Mouse (Mus musculus) cerebellum, adult 11 months (tissue): ENCODE measurements around the gene Egfem1.

Experiments used
- DNase-seq: peaks from one replicate; pipeline ENCODE4 v3.0.0; 2022

Egfem1 gene

DNA sequence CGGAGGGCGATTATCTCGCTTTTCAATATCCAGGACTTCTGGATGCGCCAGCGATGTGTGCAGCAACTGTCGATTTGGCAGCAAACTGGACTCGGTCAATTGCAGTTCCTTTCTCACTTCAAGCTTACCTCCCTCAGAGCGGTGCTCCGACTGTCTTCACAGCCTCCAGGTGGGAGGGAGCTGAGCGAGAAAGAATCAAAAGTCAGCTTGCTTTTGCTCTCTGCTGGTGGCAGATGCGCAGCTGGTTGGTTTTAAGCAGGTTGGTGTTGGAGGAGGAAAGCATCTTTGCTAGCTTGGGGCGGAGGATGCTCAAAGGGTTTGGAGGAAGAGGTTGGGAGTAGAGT, at the start of gene Egfem1:
TSS of gene Egfem1 (plus strand) at position 72 of the 344 bp plus-strand sequence.
- DNase-seq: no peak

- no peak for DNase-seq
Observed at GRCm38 (mm10) chr3:29033107-29033506, 48.7 kb upstream of the Egfem1 start.

DNA sequence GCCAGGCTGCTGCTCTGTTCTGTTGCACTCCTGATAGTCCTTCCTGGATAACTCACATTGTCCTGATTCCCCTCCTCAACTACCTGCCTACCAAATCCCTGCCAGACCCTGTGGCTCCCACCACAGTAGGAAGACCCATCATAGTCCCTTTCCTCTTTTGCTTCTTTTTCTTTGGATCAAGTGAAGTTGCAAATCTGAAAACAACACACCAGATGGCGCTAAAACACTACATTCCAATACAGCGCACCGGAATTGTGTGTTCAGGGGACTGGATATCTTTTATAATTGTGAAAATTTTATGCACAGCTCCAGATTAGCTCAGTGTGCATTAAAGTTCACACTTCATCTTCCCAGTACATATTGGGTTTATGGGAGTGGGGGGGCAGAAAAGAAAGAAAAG, 45.7 kb upstream of the Egfem1 start:
- DNase-seq: no peak

GRCm38 (mm10) chr3:29036620-29037019, 45.2 kb upstream of the Egfem1 start:
- no peak for DNase-seq

DNA sequence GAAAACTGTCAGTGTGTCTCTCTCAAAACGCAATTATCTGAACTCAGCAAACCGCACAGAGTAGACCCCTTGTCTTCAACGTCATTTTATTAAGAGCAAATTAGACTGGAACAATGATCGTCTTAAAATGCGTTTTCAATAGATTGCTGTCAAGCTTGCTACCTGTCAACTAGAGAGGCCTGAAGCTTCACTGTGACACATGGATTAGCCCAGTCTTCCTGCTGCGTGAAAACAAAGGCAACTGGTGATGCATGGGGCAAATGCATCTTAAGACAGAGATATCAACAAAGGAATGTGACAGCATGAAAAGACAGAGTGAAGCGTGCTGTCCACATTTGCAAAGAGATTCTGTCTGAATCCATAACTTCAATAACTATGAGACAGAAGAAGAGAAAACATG, 41.8 kb upstream of the Egfem1 start:
- DNase-seq: no peak

GRCm38 (mm10) chr3:29046281-29046680, 35.5 kb upstream of the Egfem1 start:
- no peak for DNase-seq

DNA sequence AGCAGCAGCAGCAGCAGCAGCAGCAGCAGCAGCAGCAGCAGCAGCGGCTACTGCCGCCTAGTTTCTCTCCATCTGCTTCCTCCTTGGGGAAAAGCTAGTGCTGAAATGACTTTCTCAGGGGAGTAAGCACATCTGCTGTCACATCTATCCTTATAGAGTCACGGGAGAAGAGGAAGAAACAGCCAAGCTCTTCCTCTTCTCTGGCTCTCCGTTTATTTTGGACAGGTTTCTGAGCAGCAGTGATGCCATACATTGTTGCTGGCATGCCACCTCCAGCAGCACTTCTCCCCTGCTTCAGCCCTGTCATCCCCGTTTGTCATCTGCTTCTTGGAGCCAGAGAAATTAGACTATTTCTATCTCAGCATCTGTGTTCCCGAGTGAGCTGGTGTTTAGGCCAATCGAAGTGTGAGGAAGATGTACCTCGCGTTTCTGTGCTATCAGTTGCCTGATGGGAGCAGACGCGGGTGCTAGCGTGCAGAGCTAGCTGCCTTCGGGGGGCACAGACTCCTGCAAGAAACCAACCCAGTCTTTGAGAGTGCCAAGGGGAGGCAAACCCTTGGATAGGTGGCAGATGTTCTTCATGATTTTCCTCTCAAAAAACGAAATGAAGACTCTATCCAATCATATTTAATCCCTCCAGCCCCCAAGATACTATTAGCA, 34.4 kb upstream of the Egfem1 start:
- DNase-seq: no peak

GRCm38 (mm10) chr3:29063156-29063555, 18.7 kb upstream of the Egfem1 start:
- no peak for DNase-seq

GRCm38 (mm10) chr3:29068428-29069098, 13.3 kb upstream of the Egfem1 start:
- DNase-seq: no peak

DNA sequence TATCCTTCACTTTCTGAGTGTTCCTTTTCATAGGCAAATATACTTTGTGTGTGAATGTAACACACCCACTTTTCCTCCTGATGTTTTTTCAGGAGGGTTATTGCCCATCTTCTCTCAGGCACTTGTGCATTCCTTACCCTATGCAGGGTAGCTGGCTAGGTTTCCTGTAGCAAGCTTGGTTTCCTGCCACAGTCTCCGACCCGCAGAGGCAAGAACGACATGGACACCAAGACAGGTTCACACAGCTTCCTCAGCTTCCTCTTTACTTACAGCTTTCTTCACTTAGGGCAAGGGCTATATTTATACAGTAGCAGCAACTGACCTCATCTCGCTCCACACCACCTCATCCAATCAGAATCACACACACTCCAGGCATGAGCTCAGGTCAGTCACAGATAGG, 10.5 kb upstream of the Egfem1 start:
- no peak for DNase-seq

DNA sequence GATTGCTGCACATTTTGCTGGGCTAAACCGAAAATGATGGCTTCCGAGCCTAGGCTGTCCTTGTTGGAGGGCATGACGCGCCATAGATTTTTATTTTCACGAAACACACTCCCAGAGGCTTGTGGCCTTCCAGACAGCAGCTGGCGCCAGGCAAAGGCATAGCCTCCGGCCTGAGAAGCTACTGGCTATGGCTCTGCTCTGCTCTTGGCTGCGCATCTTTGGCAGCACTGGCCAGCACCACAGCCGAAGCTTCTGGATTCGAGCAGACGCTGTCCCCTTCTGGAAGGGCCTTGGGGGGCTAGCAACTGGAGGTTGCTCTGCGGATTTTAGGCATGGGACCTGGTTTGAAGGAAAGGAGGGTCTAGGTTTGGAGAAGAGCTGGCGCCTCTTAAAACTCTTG, 306 bp upstream of the Egfem1 start:
- no peak for DNase-seq

GRCm38 (mm10) chr3:29082296-29082995, 623 bp downstream of the Egfem1 start:
- DNase-seq: no peak

DNA sequence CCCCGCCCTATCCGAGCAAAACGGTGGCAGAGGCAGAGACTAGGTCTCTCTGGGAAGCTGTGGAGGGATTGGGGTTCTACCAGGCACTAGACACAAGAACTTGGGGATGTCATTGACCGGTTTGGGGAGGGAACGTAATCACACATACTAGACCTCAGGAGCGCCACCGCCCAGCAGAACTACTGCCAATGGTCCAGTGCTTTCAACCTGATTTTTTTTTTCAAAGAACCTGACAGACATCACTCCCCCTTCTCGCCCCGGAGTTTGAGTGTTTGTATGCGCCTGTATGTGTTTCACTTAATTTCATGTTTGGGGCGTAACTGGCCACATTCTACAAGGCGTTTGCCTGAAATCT, 1.1 kb downstream of the Egfem1 start:
- no peak for DNase-seq

- DNase-seq: no peak
Observed at GRCm38 (mm10) chr3:29098467-29098866, 16.6 kb downstream of the Egfem1 start.

DNA sequence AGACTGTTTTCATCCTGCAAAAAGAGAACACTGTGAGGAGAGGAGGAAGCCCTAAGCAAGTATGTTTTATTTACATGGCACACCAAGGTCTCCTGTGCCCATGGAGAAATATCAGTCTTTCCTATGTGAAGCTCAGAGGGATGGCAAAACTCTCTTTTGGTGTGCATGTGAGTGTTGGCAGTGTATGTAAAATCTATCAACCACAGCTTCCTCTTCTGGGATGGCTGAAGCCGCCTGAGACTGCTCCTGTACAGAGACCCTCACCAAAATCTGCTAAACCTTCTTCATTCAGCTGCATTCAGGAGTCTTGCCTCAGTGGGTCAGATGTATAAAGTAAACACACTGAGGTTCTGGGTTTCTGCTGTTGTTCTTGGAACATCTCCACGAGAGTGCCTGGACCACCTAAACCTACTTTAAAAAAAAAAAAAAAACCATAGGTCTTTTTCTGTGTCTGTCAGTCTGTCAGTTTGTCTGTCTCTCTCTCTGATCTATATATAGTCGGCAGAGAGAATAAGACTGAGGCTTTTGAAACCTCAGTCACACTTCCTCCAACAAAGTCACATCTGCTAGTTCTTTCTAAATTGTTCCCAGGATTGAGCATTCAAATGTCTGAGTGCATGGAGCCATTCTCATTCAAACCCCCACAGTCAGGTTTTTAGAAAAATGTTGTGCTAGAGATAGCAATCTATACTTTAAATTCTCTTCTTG, 24.3 kb downstream of the Egfem1 start:
- DNase-seq: no peak

DNA sequence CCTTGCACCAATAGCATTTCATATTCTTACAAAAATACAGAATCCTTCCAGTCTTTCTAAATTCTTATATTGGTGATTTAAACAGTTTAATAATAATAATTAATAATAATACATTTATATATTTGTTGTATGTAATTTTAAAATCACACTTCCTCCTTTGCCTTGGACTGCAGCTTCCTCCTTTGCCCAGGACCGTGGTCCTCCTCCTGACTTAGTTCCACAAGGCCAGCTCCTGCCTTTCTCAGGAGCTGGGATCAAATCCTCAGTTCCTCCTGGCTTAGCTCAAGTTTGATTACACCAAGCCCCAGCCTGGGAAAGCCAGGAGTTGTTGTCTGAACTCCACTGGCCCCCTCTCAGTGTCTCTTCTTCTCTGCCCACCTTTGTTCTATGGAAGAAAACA, 25.3 kb downstream of the Egfem1 start:
- no peak for DNase-seq

DNA sequence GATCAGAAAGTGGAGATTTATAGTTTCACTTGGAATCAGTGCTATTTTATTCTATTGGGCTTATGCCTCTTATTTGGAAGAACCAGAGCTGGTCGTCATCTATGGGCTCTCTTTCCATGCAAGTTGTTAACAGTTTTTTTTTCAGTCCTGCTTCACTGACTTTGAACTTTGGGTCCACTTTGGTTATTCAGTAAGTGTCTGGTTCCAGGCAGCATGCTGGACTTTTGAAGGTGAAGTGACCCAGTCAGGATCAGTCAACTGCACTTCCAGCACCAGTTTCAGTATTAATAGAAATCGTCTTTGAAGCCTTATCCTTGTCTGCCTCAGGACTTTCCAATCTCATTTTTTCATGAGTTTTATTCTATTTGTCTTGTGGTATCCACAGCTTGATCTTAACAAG, 28.5 kb downstream of the Egfem1 start:
- DNase-seq: no peak

DNA sequence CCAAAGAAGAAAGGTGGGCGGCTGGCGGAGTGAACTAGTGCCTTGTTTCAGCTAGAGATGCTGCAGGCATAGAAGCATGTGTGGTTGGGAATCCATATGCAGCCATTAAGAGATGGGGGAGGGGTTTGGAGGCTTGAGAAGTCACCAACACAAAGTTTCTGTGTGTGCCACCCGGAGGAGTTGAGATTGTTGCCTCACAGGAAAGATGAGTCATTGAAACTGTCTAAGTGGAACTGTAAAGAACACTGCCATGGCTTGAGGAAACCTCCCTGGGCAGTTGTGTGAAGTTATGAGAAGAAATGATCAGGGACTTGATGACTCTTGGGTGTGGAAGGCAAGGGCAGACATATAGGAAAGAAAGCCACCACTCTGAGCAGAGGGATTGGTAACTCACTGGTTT, 32.7 kb downstream of the Egfem1 start:
- DNase-seq: no peak

DNA sequence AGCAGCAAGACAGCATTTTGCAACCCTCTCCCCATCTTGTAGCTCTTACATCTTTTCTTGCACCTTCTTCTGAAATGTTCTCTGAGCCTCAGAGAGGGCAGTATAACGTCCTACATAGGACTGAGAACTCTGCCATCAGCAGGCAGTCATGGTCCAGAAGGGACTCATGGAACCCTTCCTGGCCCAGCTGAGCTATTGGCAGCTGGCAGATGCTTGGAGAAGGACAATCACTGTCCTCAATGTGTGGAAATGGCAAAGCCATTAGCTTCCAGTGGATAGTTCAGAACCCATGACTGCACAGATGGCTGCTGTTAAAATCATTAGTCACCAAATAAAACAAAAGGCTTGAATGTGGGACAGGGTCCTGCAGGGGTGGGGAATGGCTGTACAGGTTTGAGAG, 35.6 kb downstream of the Egfem1 start:
- DNase-seq: no peak

GRCm38 (mm10) chr3:29122556-29122955, 40.7 kb downstream of the Egfem1 start:
- no peak for DNase-seq

DNA sequence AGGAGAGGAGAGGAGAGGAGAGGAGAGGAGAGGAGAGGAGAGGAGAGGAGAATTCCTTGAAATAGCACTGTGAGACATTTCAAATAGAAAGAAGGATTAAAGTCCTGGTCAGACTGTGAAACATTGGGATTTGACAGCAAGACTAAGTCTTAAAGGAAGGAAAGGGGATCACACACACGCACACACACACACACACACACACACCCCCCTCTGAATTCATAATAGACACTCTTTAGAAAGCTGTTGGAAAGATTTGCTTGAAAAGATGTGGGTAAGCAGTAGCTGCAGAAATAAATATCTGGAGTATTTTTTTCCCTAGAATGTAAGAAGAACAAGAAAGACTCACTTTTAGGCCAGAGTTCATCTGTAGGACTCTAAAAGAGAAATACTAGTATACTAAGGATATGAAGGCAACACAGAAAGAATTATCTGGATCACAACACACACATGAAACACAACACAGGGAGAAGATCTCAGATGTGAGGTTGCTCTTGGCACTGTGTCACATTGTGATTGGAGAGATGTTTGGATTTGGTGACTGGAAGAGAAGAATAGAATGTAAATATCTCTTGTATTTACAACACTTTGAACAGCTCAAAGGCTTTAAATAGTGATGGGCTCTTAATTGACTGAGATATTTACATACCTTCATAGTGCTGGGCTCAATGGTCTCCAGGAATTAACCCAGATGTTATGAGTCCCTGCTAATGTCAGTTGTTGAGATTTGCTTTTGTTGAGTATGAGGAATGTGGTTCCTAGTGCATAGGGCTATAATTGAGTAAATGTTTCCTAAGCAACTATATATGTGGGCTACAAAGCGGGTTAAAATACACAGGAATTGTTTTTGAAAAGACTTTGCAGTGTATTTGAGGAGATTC, 50.5 kb downstream of the Egfem1 start:
- no peak for DNase-seq

DNA sequence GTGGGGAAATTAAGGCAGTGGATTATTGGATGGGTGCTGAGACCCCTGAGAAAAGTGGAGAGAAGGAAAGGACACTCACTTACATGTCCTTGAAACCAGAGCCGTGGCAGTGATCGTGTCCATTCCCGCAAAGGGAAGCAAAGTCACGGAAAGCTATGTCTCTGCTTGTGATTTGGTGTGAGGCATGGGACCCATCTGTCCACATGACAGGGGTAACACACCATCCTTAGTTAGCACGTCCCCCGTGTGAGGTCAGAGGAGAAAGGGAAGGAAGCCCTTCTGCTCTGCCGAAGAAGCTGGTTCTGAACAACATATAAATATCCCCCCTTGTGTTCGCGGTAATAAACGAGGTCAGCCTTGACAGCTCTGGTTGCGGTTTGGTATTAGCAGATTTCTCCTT, 52.7 kb downstream of the Egfem1 start:
- no peak for DNase-seq
